Comparison of ENCODE assay signal across 8 mouse cellular contexts in genomic region chr9:98690839-98691516, GRCm38 (mm10).
DNase-seq lines count a peak whose midpoint lies in the region; ATAC-seq lines count a peak whose summit lies in the region.

No protein-coding gene starts in this region.

- no peak overlapping the region for H3K27ac ChIP-seq in midbrain, embryonic 13.5 days
- no peak overlapping the region for H3K27ac ChIP-seq in midbrain, embryonic 16.5 days (ENCODE audit: low read length)
- no peak overlapping the region for H3K27ac ChIP-seq in heart, embryonic 15.5 days
- H3K27ac ChIP-seq in neural tube, embryonic 12.5 days: no peak overlapping the region

- H3K36me3 ChIP-seq in midbrain, embryonic 13.5 days: no peaks in the 10 kb centered on the region
- no peaks in the 10 kb centered on the region for H3K36me3 ChIP-seq in midbrain, embryonic 16.5 days (ENCODE audit: control insufficient read depth, insufficient read depth, low read length)
- H3K36me3 ChIP-seq in heart, embryonic 15.5 days: no peaks in the 10 kb centered on the region
- H3K36me3 ChIP-seq in neural tube, embryonic 12.5 days: no peaks in the 10 kb centered on the region

- no peaks in the 10 kb centered on the region for H3K9me3 ChIP-seq in midbrain, embryonic 13.5 days
- no peaks in the 10 kb centered on the region for H3K9me3 ChIP-seq in midbrain, embryonic 16.5 days (replicated peaks; ENCODE audit: control insufficient read depth, low read length, poor library complexity, severe bottlenecking)
- no peaks in the 10 kb centered on the region for H3K9me3 ChIP-seq in heart, embryonic 15.5 days (replicated peaks)
- H3K9me3 ChIP-seq in neural tube, embryonic 12.5 days: no peaks in the 10 kb centered on the region

- H3K27me3 ChIP-seq in midbrain, embryonic 13.5 days: no peaks in the 10 kb centered on the region
- H3K27me3 ChIP-seq in midbrain, embryonic 16.5 days (ENCODE audit: control insufficient read depth, insufficient read depth, low read depth, low read length): no peaks in the 10 kb centered on the region
- H3K27me3 ChIP-seq in heart, embryonic 15.5 days: no peaks in the 10 kb centered on the region
- no peaks in the 10 kb centered on the region for H3K27me3 ChIP-seq in neural tube, embryonic 12.5 days (replicated peaks)

- no peak overlapping the region for H3K9ac ChIP-seq in midbrain, embryonic 13.5 days (replicated peaks)
- H3K9ac ChIP-seq in midbrain, embryonic 16.5 days (ENCODE audit: low read depth, low read length): no peak overlapping the region
- H3K9ac ChIP-seq in heart, embryonic 15.5 days: no peak overlapping the region
- no peak overlapping the region for H3K9ac ChIP-seq in neural tube, embryonic 12.5 days

- no peaks in the 10 kb centered on the region for H3K4me1 ChIP-seq in midbrain, embryonic 13.5 days (replicated peaks)
- H3K4me1 ChIP-seq in midbrain, embryonic 16.5 days (ENCODE audit: control insufficient read depth, insufficient read depth, low read length): no peaks in the 10 kb centered on the region; the same call in 1 of the 2 replicates
- no peaks in the 10 kb centered on the region for H3K4me1 ChIP-seq in heart, embryonic 15.5 days (replicated peaks)
- no peaks in the 10 kb centered on the region for H3K4me1 ChIP-seq in neural tube, embryonic 12.5 days

- H3K4me3 ChIP-seq in midbrain, embryonic 13.5 days (replicated peaks): no peak overlapping the region
- no peak overlapping the region for H3K4me3 ChIP-seq in midbrain, embryonic 16.5 days (ENCODE audit: low read depth, low read length)
- H3K4me3 ChIP-seq in heart, embryonic 15.5 days: no peak overlapping the region
- no peak overlapping the region for H3K4me3 ChIP-seq in neural tube, embryonic 12.5 days

- peak; percentile 51 for DNase-seq in embryo, embryonic 10.5 days (ENCODE audit: low spot score)
- DNase-seq in large intestine, adult 2 months (ENCODE audit: low read depth, low spot score): peak; percentile 4
- no peak for DNase-seq in cerebellum, postnatal 36 days
- no peak for DNase-seq in spleen, postnatal 4 days (ENCODE audit: low spot score in 2 of 2)

- H3K4me2 ChIP-seq in midbrain, embryonic 13.5 days (replicated peaks): no peak overlapping the region
- H3K4me2 ChIP-seq in midbrain, embryonic 16.5 days (ENCODE audit: low read length): no peak overlapping the region
- no peak overlapping the region for H3K4me2 ChIP-seq in heart, embryonic 15.5 days
- H3K4me2 ChIP-seq in neural tube, embryonic 12.5 days (replicated peaks): no peak overlapping the region

- WGBS in midbrain, embryonic 13.5 days: 83% methylated on average over 14 of the region's 14 CpGs
- WGBS in midbrain, embryonic 16.5 days: 79% methylated on average over 14 of the region's 14 CpGs
- 76% methylated on average over 14 of the region's 14 CpGs for WGBS in heart, embryonic 15.5 days
- 54% methylated on average over 14 of the region's 14 CpGs for WGBS in large intestine, adult 2 months
- WGBS in neural tube, embryonic 12.5 days: 73% methylated on average over 14 of the region's 14 CpGs

- ATAC-seq in midbrain, embryonic 13.5 days: 0 out of 2 replicates have a peak, but pooled peaks have one; percentile 40
- no peak; the same call in 1 of the 2 replicates for ATAC-seq in midbrain, embryonic 16.5 days
- 0 out of 2 replicates have a peak, but pooled peaks have one; percentile 18 for ATAC-seq in heart, embryonic 15.5 days (replicated peaks; ENCODE audit: insufficient number of reproducible peaks, insufficient read depth, low FRiP score, low read depth)
- ATAC-seq in neural tube, embryonic 12.5 days (ENCODE audit: low FRiP score, low read depth): peak; percentile 61; the same call in 1 of the 2 replicates

Comparison
In these comparisons a context has a peak if more than half of its experiments do, and no peak if none do; other contexts are left out.
1. DNase-seq: peak in embryo, embryonic 10.5 days (single experiment) and large intestine, adult 2 months (single experiment); none in cerebellum, postnatal 36 days (0 of 2) and spleen, postnatal 4 days (0 of 2).